In the genomic region with DNA sequence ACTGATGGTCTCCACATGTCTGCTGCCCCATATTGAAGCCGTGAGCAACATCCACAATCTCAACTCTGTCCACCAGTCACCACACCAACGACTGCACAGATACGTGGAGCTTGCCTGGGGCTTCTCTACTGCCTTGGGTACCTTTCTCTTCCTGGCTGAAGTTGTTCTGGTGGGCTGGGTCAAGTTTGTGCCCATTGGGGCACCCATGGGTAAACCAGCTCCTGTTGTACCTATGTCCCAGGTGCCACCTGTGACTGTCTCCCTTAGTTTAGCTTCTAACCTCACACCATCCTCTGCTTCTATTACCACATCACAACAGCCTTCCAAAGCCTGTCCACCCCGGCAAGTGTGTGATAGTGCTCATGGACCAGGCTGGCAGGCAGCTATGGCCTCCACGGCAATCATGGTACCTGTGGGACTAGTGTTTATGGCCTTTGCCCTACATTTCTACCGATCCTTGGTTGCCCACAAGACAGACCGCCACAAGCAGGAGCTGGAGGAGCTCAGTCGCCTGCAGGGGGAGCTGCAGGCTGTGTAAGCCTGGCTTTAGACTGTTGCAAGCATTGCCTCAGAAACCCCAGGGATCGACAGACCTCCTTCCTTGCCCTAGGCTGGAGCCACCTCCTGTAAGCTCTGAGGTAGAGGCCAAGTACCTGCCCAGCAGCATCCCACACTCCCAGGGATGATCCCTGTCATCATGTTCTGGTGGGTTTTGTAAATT, we compare ENCODE assay signal across 8 mouse cellular contexts. TPM values are rescaled to one million over a fixed set of nuclear protein-coding genes. Genes with fewer than 3 reads are reported as not detected.
DNase-seq lines count a peak whose midpoint lies in the region; ATAC-seq and TF ChIP-seq lines count a peak whose summit lies in the region.

No protein-coding gene starts in this region.

- no peaks in the 10 kb centered on the region for H3K9me3 ChIP-seq in midbrain, embryonic 10.5 days (replicated peaks)
- H3K9me3 ChIP-seq in midbrain, embryonic 15.5 days = no peaks in the 10 kb centered on the region
- no peaks in the 10 kb centered on the region for H3K9me3 ChIP-seq in midbrain, postnatal 0 days (ENCODE audit: low read length)

- H3K27ac ChIP-seq in midbrain, embryonic 10.5 days (replicated peaks) = no peak overlapping the region
- no peak overlapping the region for H3K27ac ChIP-seq in midbrain, embryonic 15.5 days
- H3K27ac ChIP-seq in midbrain, postnatal 0 days (ENCODE audit: low read depth, low read length) = no peak overlapping the region

- WGBS in midbrain, embryonic 10.5 days = 48% methylated on average over 9 of the region's 9 CpGs
- 44% methylated on average over 9 of the region's 9 CpGs for WGBS in midbrain, embryonic 15.5 days
- 43% methylated on average over 9 of the region's 9 CpGs for WGBS in midbrain, postnatal 0 days

- no peak overlapping the region for H3K4me2 ChIP-seq in midbrain, embryonic 15.5 days
- no peak overlapping the region for H3K4me2 ChIP-seq in midbrain, postnatal 0 days (ENCODE audit: low read depth, low read length, poor library complexity, severe bottlenecking)

- peaks cover 48% of the 10 kb centered on the region for H3K4me1 ChIP-seq in midbrain, embryonic 10.5 days
- peaks cover 36% of the 10 kb centered on the region for H3K4me1 ChIP-seq in midbrain, embryonic 15.5 days
- H3K4me1 ChIP-seq in midbrain, postnatal 0 days (ENCODE audit: insufficient read depth, low read length) = no peaks in the 10 kb centered on the region; the same call in 1 of the 2 replicates

- TF ChIP-seq CTCF in midbrain, postnatal 0 days (IDR thresholded peaks at IDR 0.05) = peak; percentile 73

- H3K27me3 ChIP-seq in midbrain, embryonic 10.5 days (ENCODE audit: low read depth, poor library complexity, severe bottlenecking) = no peaks in the 10 kb centered on the region
- no peaks in the 10 kb centered on the region for H3K27me3 ChIP-seq in midbrain, embryonic 15.5 days (replicated peaks)
- no peaks in the 10 kb centered on the region for H3K27me3 ChIP-seq in midbrain, postnatal 0 days (ENCODE audit: insufficient read depth, low read length)

- intact Hi-C loops in heart, postnatal 10 days (cut with DNase I) = loop anchor here (5.0 kb wide), 1 partner anchor 163 kb away; no protein-coding TSS in a partner anchor
- intact Hi-C loops in left cerebral cortex, postnatal 14 days (cut with DNase I) = no loop called here

- DNase-seq in midbrain, embryonic 10.5 days (ENCODE audit: low spot score) = peak; percentile 63
- DNase-seq in R1 (ENCODE audit: low read depth, low spot score) = peak; percentile 88
- peak; percentile 83 to 87 for DNase-seq in cerebellum, postnatal 14 days
- DNase-seq in heart, postnatal 10 days = peak; percentile 59 to 78
- peak; percentile 70 to 74 for DNase-seq in left cerebral cortex, postnatal 14 days (ENCODE audit: low spot score in 2 of 2)
- peak; percentile 80 for DNase-seq in midbrain, postnatal 0 days (ENCODE audit: low spot score)
- DNase-seq in thymus, postnatal 10 days (ENCODE audit: low spot score in 2 of 2) = peak; percentile 61 to 80

- H3K9ac ChIP-seq in midbrain, embryonic 15.5 days = no peak overlapping the region
- no peak overlapping the region for H3K9ac ChIP-seq in midbrain, postnatal 0 days (replicated peaks; ENCODE audit: low read length, poor library complexity, severe bottlenecking)

- H3K4me3 ChIP-seq in midbrain, embryonic 10.5 days = peak overlapping the region; percentile 16; the same call in 1 of the 2 replicates
- H3K4me3 ChIP-seq in midbrain, embryonic 15.5 days = no peak overlapping the region
- no peak overlapping the region for H3K4me3 ChIP-seq in midbrain, postnatal 0 days (ENCODE audit: low read depth, low read length)

- ATAC-seq in midbrain, embryonic 15.5 days (replicated peaks) = no peak
- ATAC-seq in midbrain, postnatal 0 days (ENCODE audit: low FRiP score) = no peak

- peaks cover 5% of the 10 kb centered on the region for H3K36me3 ChIP-seq in midbrain, embryonic 10.5 days
- H3K36me3 ChIP-seq in midbrain, embryonic 15.5 days (replicated peaks) = no peaks in the 10 kb centered on the region
- no peaks in the 10 kb centered on the region for H3K36me3 ChIP-seq in midbrain, postnatal 0 days (ENCODE audit: insufficient read depth, low read length)

RNA-seq across cellular contexts. Expression of a gene that starts 2.6 kb away (rescaled TPM):
- 13.4 and 14.7 TPM in 2 replicates for polyA plus RNA-seq in midbrain, embryonic 10.5 days (2016; fragmentation: Nextera tagmentation; extraction: Ambion mirVana)
- 21.5 and 21.6 TPM in 2 replicates for polyA plus RNA-seq in midbrain, embryonic 15.5 days (2015; fragmentation: Nextera tagmentation; extraction: Ambion mirVana)
- 10 to 100 TPM; 26.1 to 29.9 TPM for total RNA-seq in heart, postnatal 10 days (2021)
- 10 to 100 TPM; 43.3 to 44.9 TPM for total RNA-seq in left cerebral cortex, postnatal 14 days (2021)
- 18.0 and 19.8 TPM in 2 replicates for total RNA-seq in midbrain, postnatal 0 days (2014; rRNA removed)
- polyA plus RNA-seq in midbrain, postnatal 0 days (2015; fragmentation: Nextera tagmentation; extraction: Ambion mirVana) = 12.7 and 16.4 TPM in 2 replicates

RNA-seq across cellular contexts. Expression of a gene that starts 4.2 kb away (rescaled TPM):
- 8.3 and 10.1 TPM in 2 replicates for polyA plus RNA-seq in midbrain, embryonic 10.5 days (2016; fragmentation: Nextera tagmentation; extraction: Ambion mirVana)
- 8.1 and 9.8 TPM in 2 replicates for polyA plus RNA-seq in midbrain, embryonic 15.5 days (2015; fragmentation: Nextera tagmentation; extraction: Ambion mirVana)
- 10 to 100 TPM; 18.0 to 20.9 TPM for total RNA-seq in heart, postnatal 10 days (2021)
- 10 to 100 TPM; 19.8 to 22.5 TPM for total RNA-seq in left cerebral cortex, postnatal 14 days (2021)
- 14.8 and 17.6 TPM in 2 replicates for total RNA-seq in midbrain, postnatal 0 days (2014; rRNA removed)
- 9.9 and 10.0 TPM in 2 replicates for polyA plus RNA-seq in midbrain, postnatal 0 days (2015; fragmentation: Nextera tagmentation; extraction: Ambion mirVana)

RNA-seq across cellular contexts. Expression of a gene that starts 11.6 kb away (rescaled TPM):
- polyA plus RNA-seq in midbrain, embryonic 10.5 days (2016; fragmentation: Nextera tagmentation; extraction: Ambion mirVana) = 0.35 TPM in 1 of 2 replicates, not detected in the other
- not detected in 2 replicates for polyA plus RNA-seq in midbrain, embryonic 15.5 days (2015; fragmentation: Nextera tagmentation; extraction: Ambion mirVana)
- 1 to 10 TPM; 2.7 to 3.1 TPM for total RNA-seq in heart, postnatal 10 days (2021)
- total RNA-seq in left cerebral cortex, postnatal 14 days (2021) = 1 to 10 TPM; 1.7 TPM
- not detected in 2 replicates for total RNA-seq in midbrain, postnatal 0 days (2014; rRNA removed)
- polyA plus RNA-seq in midbrain, postnatal 0 days (2015; fragmentation: Nextera tagmentation; extraction: Ambion mirVana) = not detected in 2 replicates

RNA-seq across cellular contexts. Expression of a gene that starts 26.6 kb away (rescaled TPM):
- polyA plus RNA-seq in midbrain, embryonic 10.5 days (2016; fragmentation: Nextera tagmentation; extraction: Ambion mirVana) = 5.0 and 7.2 TPM in 2 replicates
- polyA plus RNA-seq in midbrain, embryonic 15.5 days (2015; fragmentation: Nextera tagmentation; extraction: Ambion mirVana) = 8.9 and 10.2 TPM in 2 replicates
- total RNA-seq in heart, postnatal 10 days (2021) = 10 to 100 TPM; 15.9 to 16.1 TPM
- total RNA-seq in left cerebral cortex, postnatal 14 days (2021) = 1 to 10 TPM; 4.8 to 6.0 TPM
- total RNA-seq in midbrain, postnatal 0 days (2014; rRNA removed) = 7.1 and 12.8 TPM in 2 replicates
- 8.6 and 11.3 TPM in 2 replicates for polyA plus RNA-seq in midbrain, postnatal 0 days (2015; fragmentation: Nextera tagmentation; extraction: Ambion mirVana)

RNA-seq across cellular contexts. Expression of a gene that starts 29.5 kb away (rescaled TPM):
- polyA plus RNA-seq in midbrain, embryonic 10.5 days (2016; fragmentation: Nextera tagmentation; extraction: Ambion mirVana) = 7.9 and 8.3 TPM in 2 replicates
- 10.8 and 12.1 TPM in 2 replicates for polyA plus RNA-seq in midbrain, embryonic 15.5 days (2015; fragmentation: Nextera tagmentation; extraction: Ambion mirVana)
- 1 to 10 TPM; 5.6 to 6.2 TPM for total RNA-seq in heart, postnatal 10 days (2021)
- 10 to 100 TPM; 89.1 to 89.8 TPM for total RNA-seq in left cerebral cortex, postnatal 14 days (2021)
- total RNA-seq in midbrain, postnatal 0 days (2014; rRNA removed) = 207 and 221 TPM in 2 replicates
- 5.9 and 8.3 TPM in 2 replicates for polyA plus RNA-seq in midbrain, postnatal 0 days (2015; fragmentation: Nextera tagmentation; extraction: Ambion mirVana)
